Mouse (Mus musculus) lung, postnatal 10 days (tissue): ENCODE measurements at regions not wholly inside any gene's neighbourhood (a gene's known extent, or its start where the extent isn't known, plus 50 kb on each side); places are given as distances from the start of the nearest gene placed in this dataset.

Experiments used
- DNase-seq: peaks from one replicate; pipeline ENCODE4 v3.0.0; 2021

DNA sequence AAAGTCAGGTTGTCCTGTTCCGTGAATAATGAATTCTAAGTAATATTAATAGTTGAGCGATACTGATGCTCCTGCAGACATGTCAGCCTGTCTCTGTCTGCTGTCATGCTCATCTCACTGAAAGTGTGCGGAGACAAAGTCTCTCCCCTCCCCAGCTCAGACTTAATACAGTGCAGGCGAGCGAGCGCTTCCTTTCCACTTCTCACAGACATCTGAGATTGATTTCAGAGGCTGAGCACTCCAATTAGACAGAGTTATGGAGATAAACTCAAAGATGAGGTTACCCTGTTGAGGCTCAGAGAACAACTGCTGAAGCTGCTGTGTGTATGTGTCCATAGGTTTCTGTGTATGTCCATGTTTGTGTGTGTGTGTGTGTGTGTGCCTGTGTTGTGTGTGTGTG lies 668.7 kb upstream of the 3110018I06Rik start:
- DNase-seq = no peak

DNA sequence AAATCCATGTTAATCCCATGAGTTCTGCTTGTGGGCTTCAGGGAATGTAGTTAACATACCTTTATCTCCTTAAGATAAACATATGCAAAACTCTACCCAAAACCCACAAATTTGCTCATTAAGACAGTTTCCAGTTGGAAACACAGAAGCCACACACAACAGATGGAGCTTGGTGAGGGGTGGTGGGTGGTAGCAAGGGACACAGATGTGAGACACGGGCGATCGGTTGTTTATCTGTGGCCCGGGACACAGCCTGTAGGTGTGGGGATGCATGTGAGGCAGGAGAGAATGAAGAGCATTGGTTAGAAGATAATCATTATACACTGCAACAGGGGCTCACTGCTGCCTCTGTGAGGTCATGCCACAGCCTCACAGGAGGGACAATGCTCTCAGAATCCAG lies 666.1 kb upstream of the 3110018I06Rik start:
- no peak for DNase-seq

DNA sequence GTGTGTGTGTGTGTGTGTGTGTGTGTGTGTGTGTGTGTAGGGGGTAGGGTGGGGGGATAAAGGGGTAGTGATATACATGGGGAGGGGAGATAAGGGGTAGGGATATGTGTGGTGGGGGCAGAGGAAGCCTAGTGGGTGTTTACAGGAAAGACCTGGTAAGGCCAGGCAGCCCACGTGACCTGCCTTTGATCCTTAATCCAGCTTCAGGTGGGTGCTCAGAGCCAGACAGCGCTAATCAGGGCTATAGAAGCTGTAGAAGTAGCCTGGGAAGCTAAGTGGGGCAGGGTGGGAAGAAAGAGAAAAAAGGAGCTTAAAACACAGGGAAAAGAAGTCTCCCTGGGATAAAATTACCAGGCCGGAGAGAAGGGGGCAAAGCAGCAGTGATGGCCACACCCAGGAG lies 659.9 kb upstream of the 3110018I06Rik start:
- DNase-seq = no peak

DNA sequence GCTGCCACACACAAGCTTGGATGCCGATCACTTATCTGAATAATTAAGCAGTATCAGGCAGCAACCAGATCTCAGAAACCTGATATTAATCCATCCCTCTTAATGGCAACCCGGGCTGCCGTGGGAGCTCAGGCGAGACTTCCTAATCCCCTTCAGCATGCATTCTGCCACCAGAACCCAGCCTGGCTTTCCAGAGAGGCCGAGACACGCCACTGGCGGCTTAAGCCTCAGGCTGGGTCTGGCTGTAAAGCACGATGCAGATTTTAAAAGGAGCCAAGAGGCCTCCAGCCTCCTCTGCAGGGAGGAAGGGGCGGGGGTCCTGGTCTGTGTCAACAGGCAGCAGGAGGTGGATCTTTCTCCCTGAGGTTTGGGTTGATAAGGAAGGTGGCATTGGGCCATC lies 659.1 kb upstream of the 3110018I06Rik start:
- no peak for DNase-seq

DNA sequence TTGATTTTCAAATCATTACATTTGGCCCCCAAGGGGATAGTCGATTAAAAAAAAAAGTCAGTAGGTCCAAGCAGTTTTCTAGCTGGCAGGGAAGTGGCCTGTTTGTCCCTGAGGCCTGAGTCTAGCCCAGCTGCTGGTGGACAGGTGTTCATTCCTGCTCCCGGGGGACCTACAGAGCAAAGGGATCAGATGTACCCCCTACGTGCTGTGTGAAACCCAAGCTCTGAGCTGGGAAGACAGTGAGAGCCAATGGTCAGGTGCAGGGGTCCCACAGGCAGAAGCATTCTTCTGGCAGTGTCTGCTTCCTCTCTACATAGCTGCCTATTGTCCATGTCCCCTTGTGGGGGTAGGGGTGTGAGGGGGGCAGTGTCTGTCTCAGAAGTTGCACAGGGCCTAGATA lies 653.2 kb upstream of the 3110018I06Rik start:
- no peak for DNase-seq

DNA sequence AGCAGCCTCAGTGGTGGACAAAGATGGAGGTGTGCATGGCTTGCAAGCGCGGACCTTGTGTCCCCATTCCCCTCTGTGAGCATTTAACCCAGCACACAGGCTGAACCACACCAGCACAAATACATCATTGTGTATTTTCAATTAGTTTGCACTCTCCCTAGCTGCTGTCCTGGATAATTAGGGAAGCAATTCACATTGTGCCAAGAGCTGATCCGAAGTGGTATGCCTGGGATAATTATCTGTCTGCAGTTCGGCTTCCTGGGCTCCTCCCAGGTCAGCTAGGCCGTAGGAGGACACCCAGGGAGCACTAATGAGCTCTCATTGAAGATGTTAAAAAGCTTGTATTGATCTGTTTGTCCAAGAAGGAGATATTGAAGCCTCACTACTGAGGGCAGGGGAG lies 648.8 kb upstream of the 3110018I06Rik start:
- no peak for DNase-seq

DNA sequence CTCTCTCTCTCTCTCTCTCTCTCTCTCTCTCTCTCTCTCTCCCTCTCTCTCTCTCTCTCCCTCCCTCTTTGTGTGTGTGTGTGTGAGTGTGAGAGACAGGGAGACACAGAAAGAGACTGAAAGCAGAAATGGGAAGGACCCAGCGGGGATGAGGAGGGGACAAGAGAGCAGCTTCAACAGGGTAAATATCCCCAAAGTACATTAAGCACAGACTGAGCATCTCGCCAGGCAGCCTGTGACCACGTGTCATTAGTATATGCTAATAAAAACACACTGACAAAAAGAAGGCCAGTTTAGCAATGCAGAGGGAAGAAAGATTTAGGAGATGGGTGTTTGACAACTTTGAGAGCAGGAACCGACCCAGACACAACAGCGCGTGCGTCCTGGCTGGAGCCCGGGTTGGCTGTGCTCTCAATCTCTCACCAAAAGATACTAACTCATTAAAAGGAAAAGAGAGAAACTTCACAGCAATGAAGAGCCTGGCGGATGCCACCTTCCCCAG lies 648.2 kb upstream of the 3110018I06Rik start:
- DNase-seq = no peak

DNA sequence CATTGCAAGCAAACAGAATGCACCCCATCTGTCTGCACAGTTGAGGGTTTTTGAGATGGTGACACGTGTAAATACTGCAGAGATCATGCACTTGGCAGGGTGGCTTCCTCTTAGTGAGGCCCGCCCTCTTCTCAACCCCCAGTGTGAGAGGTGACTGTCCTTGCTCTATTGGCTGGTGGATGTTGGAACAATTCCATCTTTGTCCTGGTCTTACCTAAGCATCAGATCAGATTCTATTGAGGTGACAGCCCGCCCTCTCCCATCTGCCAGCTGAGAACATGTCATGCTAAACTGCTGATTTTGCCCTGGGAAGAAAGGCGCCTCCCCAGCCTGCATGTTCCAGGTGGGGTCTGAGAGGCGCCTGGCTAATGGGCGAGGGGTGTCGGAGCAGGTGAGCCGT lies 646.4 kb upstream of the 3110018I06Rik start:
- DNase-seq = no peak

DNA sequence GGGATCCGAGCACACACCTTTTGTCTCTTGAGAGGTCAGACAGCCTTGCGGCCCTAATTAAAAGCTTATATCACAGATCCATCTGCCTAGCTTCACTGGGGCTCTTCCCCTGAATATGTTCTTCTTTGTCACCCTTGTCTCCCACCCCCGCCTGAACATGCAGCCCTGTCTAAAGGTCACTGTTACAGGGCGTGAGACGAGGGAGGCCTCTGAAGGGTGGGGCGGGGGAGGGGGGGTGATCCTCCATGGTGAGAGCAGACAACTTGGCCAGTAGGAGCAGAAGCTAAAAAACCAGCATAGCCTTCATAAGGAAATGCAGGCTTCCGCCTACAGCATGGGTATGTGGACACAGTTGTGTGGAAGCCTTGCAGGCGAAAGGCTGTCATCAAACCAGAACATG lies 646.0 kb upstream of the 3110018I06Rik start:
- DNase-seq = no peak

DNA sequence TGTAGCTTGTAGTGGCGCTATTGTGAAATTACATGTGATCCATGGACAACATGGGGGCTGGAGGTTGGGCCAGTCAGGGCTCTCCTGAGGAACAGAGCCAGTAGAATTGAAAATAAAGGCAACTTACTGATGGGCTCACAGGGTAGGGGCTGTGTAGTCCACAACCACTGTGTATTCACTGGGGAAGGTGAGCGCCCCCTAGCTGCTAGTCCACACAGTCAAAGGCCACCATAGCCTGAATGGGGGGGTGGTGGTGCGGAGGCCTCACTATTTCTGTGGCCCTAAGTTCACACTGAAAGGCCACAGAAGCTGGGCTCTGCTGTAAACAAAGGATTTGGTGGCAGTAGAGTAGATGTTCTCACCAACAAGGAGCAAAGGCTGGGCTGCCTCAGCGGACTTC lies 636.8 kb upstream of the 3110018I06Rik start:
- no peak for DNase-seq

DNA sequence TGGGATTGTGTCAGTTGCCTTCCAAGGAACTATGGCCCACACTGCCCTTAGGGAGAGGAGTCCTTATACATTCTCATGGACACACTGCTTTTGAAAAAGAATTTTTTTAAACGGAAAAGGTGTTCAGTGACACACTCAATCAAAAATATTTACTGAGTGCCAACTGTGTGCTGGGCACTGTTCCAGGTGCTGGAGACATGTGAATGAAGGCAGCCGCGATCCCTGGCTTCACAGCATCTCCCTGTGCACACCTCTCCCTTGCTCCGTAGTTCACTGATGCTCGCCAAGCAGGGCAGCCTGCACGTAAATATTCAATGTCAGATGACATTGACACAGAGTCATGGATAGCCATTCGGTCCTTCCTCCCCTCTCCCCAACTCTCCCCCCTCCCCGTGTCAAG lies 635.7 kb upstream of the 3110018I06Rik start:
- DNase-seq = no peak

DNA sequence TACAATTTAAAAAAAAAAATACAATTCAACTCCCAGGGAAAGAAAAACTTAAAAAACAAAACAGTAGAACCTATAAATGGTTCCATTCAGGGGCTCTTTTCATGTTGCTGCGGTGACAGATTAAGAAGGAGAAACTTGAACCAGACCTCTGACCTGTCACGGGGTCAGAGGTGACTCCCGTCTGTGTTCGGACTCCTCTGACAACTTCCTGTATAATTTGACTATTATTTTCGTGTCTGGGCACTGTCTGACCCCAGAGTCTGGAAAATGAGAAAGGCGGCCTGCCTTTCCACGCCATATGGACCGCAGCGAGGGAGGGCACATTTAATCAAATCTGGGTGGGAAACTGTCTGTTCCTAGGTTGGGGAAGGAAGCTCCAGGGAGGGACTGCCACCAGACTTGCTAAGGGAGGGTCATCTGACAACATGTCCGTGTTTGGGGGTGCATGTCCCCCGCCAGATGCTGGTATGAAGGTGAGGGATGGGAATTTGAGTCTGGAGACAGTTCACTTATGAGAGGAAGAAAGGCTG lies 634.7 kb upstream of the 3110018I06Rik start:
- DNase-seq = no peak

DNA sequence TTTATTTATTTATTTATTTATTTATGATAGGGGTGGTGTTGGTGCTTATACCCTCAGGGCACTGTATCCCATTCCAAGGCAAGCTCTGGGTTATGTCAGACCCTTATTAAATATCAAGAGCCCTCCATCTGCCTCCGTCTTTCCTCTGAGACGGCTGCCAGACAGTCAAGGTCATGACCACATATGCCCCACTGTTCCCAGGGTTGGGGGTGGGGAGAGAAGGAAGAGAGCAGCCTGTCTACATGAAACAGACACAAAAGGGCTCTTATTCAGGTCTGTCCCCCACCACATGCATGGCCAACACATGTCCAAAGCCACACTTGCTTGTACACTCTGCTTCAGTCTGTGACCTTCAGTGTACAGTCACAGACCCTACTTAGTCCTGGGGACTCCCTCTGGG lies 632.9 kb upstream of the 3110018I06Rik start:
- no peak for DNase-seq

DNA sequence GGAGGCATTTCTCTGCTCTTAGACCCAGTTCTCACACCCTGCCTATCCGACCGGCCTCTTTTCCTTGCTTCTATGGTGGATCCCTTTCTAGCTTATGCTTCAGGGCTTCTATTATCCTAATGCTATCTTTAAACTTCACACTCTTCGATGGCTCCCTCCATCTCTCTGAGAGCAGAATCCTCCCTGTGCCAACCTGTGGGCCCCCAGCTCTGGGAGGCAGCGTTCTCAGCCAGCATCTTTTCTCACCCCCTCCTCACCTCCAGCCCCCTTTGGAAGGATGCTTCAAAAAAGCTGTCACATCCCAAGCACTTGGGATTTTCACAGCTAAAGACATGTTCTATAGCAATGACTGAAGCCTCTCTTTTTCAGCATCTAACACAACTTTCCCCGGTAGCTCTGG lies 626.8 kb upstream of the 3110018I06Rik start:
- no peak for DNase-seq

DNA sequence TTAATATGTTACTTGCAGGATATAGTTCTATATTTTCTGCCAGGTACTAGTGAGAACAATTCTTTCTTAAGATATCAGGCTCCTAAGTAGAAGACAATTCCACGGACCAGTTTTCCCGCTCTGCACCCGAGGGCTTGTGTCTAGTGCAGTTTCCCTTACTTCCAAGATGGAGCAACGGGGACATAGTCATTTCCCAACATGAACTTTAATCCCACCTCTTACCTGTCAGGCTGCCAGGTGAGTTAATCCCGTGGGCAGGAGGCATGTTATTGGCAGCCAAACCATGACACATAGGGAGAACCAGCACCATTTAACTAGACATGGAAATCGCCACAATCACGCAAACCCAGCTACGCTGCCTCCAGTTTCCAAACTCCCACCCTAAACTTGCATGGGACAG lies 624.4 kb upstream of the 3110018I06Rik start:
- no peak for DNase-seq

DNA sequence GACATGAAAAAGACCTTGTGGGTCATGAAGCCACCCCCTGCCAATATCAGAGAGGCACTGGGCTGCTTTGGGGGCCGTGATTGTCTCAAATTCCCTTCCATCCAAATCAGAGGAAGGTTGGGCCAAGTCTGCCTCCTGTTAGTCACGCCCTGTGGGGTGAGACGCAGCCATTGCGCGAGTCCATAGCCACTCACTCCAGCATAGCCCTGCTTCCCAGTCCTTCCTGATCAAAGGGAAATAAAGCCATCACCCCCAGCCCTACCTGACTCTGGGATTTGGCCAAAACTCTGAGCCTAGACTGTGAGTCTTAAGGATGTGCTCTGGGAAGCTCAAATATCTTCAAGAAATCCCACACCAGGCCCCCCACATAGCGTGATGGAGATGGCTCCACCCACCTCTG lies 620.4 kb upstream of the 3110018I06Rik start:
- DNase-seq = no peak

DNA sequence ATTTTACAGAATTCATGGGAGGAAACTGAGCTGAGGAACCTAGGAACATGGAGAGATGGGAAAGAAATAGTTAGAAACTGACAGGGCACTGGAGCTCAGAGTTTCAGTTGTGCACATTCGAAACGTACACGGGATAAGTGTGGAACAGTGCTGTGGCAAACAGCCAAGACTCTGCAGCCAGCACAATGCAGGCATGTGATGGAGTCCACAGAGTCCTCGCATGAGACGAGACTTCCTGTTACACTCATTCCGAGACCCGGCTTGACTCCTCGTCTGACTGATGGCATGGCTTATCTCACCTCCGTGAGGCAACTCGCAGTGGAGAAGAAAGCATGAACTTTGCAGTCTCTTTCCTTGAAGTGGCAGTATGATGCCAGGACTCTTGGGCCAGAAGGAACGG lies 617.0 kb upstream of the 3110018I06Rik start:
- DNase-seq = no peak

DNA sequence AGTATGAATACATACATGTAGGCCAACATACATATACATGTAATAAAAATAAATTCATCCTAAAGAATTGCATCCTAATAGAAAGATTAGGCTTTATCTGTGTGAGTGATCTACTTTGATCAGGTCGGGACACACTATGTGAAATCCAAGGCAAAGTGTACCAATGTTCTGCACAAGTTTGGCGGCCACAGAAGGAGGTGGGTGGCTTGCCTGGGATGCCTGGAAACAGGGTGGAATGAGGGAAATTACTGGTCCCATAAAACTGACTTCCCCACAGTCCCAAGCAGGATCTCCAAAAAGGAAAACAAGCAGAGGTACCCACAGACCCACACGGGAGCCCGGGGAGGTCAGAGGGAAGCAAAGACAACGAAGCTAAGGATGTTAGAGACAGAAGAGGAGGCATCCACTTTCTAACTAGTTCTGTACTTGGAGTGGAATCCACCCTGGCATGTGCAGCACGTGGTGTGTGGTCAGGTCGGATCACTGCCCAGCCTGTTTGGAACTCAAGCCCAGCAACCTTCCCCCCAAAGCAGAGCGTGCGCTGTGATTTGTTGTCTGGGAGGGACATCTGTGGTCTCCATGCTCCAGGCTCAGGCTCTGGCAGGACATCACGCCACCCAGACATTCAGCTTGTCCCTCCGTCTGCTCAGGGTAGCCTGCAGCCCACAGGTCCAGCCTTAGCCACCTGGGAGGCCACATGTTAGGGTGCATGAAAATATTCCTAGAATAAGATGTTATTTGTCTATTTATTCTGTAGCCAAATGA lies 615.3 kb upstream of the 3110018I06Rik start:
- DNase-seq = no peak

DNA sequence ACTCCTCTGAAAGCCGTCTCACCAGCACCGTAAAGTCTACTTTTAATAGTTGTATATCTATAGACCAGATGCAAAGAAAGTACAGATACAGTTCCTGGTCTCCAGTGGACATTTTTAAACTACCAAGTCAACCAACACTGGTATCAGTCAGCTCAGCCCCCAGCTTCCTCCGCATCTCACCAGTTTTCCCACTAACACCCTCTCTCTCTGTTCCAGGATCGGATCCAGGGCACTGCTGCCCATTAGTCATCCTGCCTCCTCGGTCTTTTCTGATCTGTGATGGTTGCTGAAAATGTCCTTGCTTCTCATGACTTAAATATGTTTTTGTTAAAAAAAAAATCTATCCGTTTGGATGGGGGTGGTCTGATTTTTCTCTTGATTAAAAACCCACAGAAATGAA lies 598.1 kb upstream of the 3110018I06Rik start:
- DNase-seq = no peak

DNA sequence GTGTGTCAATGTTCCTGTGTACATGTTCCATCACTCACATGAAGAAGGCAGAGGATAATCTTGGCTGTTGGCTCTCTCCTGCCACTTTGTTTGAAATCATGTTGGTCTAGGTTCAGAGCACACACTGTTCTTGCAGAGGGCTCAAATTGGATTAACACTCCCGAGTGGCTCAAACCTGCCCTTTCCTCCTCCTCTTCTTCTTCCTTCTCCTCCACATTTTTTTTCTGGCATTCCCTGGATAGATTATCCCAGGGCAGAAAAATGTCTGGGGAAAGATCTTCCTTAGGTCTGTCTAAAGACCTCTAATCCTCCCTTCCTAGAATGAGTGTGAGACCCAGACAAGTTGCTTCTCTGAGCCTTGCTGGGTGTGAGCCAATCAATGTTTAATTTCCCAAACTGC lies 594.4 kb upstream of the 3110018I06Rik start:
- DNase-seq = no peak

DNA sequence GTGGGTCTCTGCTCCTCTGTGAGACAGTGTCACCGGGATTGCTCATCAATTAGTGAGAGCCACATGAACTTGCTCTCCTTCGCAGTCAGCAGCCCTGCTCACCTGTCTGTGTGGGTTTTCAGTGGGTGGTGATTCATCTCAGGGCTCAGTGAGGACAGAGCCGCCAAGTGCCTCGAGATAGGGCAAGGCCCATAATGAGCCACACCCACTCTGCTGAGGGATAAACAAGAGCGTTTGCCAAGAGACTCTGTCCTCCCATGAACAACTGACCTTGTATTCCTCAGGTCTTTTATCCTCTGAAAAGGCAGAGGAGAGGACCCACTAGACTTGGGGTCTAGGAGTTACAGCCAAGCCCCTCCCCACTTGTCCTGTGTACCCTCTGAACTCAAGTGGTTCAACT lies 584.2 kb upstream of the 3110018I06Rik start:
- no peak for DNase-seq

DNA sequence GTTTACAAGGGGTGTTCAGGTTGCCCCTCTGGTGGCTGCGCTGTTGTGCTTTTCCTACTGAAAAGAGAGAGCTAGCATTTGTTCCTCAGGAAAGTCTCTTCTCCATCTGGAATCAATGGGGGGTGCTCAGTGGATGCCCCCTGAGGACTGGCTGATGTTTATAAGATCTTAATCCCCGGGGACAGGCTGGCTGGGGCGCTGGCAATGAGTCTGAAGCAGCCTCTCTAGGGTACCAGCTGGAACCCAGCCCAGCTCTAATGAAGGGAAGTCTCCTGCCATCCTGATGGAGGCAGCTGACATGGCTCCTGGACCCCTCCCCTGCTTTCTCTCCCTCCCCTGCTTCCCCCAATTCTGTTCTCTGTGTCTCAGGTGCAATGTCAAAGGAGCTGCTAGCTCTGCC lies 575.6 kb upstream of the 3110018I06Rik start:
- no peak for DNase-seq

DNA sequence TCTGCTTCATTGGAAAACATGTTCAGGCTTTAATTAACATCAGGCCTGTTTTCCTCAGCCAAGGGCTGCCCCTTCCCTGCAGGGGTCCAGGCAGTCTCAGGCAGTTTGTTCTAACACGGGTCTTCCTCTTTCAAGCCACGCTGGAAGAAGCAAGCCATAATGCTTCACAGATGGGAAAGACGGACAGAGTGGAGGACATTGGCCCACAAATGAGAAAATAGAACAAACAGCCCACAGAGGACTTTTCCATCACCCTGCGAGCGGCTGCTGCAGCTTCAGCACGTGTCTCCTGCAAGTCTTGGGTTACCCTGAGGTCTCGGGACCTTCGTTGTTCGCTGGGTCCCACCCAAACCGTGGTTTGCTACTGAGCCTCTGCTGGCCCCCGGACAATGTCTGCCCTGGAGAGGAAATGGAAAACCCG lies 565.9 kb upstream of the 3110018I06Rik start:
- DNase-seq = no peak

DNA sequence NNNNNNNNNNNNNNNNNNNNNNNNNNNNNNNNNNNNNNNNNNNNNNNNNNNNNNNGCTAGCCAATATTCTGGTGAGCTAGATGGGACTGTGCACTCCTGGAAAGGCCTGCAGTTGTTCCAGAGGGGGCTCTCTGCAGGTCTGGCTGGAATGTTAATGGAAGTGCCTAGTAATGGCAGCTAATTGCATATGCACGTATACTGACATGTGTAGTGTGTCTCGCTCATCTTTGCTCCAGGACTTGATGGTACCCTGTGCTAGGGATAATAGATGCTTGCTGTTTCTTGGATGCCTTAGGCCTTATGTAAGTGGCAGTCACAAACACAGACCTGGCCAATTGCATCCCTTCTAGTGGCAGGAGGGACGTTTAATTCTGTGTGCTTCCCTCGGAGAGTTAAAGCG lies 560.0 kb upstream of the 3110018I06Rik start:
- DNase-seq = no peak

DNA sequence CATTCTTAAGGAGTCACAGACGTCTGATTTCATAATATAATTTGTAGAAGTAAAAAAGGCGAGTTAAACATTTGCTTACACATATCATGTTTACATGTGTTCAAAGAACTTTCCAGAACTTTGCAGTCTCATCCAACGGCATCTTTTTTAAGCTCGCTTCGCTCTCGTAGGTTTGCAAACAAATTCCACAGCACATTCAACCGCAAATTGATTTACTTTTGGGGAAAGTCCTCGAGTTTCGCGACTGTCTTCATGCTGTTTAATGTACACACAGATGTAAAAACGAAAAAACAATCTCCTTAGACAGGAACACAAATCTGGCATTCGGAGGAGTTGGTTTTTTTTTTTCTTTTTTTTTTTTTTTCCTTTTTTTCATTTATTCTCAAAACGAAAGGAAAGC lies 559.3 kb upstream of the 3110018I06Rik start:
- no peak for DNase-seq
